Mouse (Mus musculus): ENCODE data around the gene Ddo.

Ddo gene

DNA sequence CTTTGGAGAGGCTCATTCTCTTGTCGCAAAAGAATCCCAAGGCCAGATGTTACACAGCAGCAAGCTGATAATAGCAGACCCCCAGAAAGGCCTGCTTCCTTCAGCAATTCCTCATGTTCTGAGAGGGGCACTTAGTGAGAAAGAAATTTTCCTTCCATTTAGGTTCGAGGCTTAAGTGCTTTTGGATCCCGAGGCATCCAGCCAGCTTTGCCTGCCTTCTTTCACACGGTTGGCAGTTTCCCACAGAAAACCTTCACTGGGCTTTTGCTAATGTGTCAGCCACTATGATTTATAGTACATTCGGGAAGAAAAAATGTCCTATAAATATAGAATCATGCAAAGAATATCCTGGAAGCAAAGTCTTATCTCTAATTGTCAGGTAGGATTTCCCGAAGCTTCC, 89.3 kb downstream of the Ddo start:
- DNase-seq, result no peak

DNA sequence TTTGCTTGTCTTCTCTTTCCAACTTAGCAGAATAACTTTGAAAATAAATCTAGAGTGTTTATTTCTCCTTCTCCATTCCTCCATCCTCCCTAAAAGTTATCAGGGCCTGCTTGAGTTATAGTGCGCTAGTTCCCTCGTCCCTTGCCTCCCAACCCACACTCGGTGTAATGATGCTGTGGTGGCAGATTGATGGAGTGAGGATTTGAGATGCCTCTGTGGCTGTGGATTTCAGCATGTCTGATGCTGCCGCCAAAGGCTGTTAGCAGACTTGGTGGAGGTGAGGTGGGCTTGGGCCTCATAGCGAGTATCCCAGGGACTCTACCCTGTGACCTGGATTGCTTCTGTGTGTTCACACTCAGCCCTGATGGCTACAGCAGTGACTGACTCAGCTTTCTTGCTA, 91.1 kb downstream of the Ddo start:
- DNase-seq, result no peak

GRCm38 (mm10) chr10:40724342-40724741, 94.5 kb downstream of the Ddo start:
- DNase-seq, result no peak

GRCm38 (mm10) chr10:40725066-40725465, 95.3 kb downstream of the Ddo start:
- DNase-seq, result no peak

- no peak for DNase-seq
Measured at GRCm38 (mm10) chr10:40725471-40725870, 95.7 kb downstream of the Ddo start.

GRCm38 (mm10) chr10:40726288-40726902, 96.6 kb downstream of the Ddo start:
- no peak for DNase-seq

GRCm38 (mm10) chr10:40726989-40727388, 97.2 kb downstream of the Ddo start:
- DNase-seq, result no peak

GRCm38 (mm10) chr10:40730200-40730599, 100.4 kb downstream of the Ddo start:
- no peak for DNase-seq

Data from thymus, postnatal 14 days (tissue).